Mouse (Mus musculus) embryonic facial prominence, embryonic 15.5 days (tissue): Measurements from ENCODE around the gene Loxl4. TPM values are rescaled to one million over a fixed set of nuclear protein-coding genes. Genes with fewer than 3 reads are reported as not detected.

Source experiments
- ATAC-seq: fragments of 200-750 bp; cut with Nextera tagmentation; 2 replicates; pipeline ENCODE4 v1.8.0; 2017; ENCODE audit warnings: low read depth, moderate TSS enrichment; ENCODE audit not compliant: insufficient number of reproducible peaks, low FRiP score, low TSS enrichment
- H3K27ac ChIP-seq: fragments of 300-500 bp; sonication (generic); replicated peaks from 2 replicates; pipeline ENCODE4 v1.5.1; 2015; ENCODE audit warnings: mild to moderate bottlenecking, inconsistent platforms
- H3K27me3 ChIP-seq: fragments of 300-500 bp; sonication (generic); 2 replicates; pipeline ENCODE4 v1.6.1; 2015; ENCODE audit warnings: inconsistent platforms
- H3K36me3 ChIP-seq: fragments of 300-500 bp; sonication (generic); 2 replicates; pipeline ENCODE4 v1.6.1; 2015; ENCODE audit warnings: mild to moderate bottlenecking, inconsistent platforms
- H3K4me1 ChIP-seq: fragments of 300-500 bp; sonication (generic); 2 replicates; pipeline ENCODE4 v1.6.1; 2015; ENCODE audit warnings: inconsistent platforms
- H3K4me2 ChIP-seq: fragments of 300-500 bp; sonication (generic); replicated peaks from 2 replicates; pipeline ENCODE4 v1.6.1; 2015; ENCODE audit warnings: mild to moderate bottlenecking, inconsistent platforms
- H3K4me3 ChIP-seq: fragments of 300-500 bp; sonication (generic); replicated peaks from 2 replicates; pipeline ENCODE4 v1.5.1; 2015; ENCODE audit warnings: mild to moderate bottlenecking, inconsistent platforms
- H3K9ac ChIP-seq: fragments of 300-500 bp; sonication (generic); 2 replicates; pipeline ENCODE4 v1.6.1; 2015; ENCODE audit warnings: inconsistent platforms
- H3K9me3 ChIP-seq: fragments of 300-500 bp; sonication (generic); replicated peaks from 2 replicates; pipeline ENCODE4 v1.6.1; 2016; ENCODE audit warnings: inconsistent platforms
- WGBS: fragments of 180-500 bp; shearing (Covaris S2); methylation state at CpG from one replicate; pipeline ENCODE4 v1.1.7; 2015; 5-methylcytosine and 5-hydroxymethylcytosine counted together
- polyA plus RNA-seq: library from polyadenylated mRNA; unstranded; fragments of >200 nt; fragmentation: Nextera tagmentation; extraction: Ambion mirVana; gene quantifications from 2 replicates; pipeline ENCODE4 v1.2.1, GENCODE M21; 2015

The Loxl4 gene
- polyA plus RNA-seq, 1 experiment from 2014 or later = 4.5 TPM

GRCm38 (mm10) chr19:42639544-42639943 is 26.9 kb upstream of the Loxl4 start:
- Histone ChIP-seq H3K4me3 (no peak overlapping the region), H3K27ac (no peak overlapping the region), H3K9ac (no peak overlapping the region), H3K27me3 (no peaks in the 10 kb centered on the region), H3K4me2 (no peak overlapping the region), H3K36me3 (no peaks in the 10 kb centered on the region), H3K4me1 (no peaks in the 10 kb centered on the region), H3K9me3 (no peaks in the 10 kb centered on the region)
- 56% methylated on average over 8 of the region's 8 CpGs for WGBS
- no peak for ATAC-seq

- Histone ChIP-seq H3K36me3 (no peaks in the 10 kb centered on the region), H3K27ac (no peak overlapping the region), H3K9ac (no peak overlapping the region), H3K27me3 (no peaks in the 10 kb centered on the region), H3K4me1 (no peaks in the 10 kb centered on the region), H3K4me2 (no peak overlapping the region), H3K9me3 (no peaks in the 10 kb centered on the region), H3K4me3 (no peak overlapping the region)
- ATAC-seq = no peak
- WGBS = 19% methylated on average over 8 of the region's 8 CpGs
These were observed 26.2 kb upstream of the Loxl4 start for GRCm38 (mm10) chr19:42638604-42639481.

DNA sequence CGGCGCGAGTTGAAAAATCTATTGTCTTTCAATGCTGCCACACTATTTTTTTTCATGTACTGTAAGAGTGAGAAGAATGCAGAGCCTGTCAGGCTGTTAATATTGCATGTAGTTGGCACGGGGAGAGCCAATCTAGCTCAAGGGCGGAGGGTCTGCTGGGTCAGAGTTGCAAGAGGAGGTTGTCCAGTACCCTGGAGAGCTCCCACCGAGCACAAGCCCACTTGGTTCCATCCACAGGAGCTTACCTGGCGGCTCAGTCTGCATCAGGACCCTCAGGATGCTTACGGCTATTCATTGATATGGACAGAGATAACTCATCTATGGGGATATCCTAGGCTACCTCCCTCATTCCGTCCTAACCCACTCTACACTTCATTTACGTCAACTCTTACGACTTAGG is 24.0 kb upstream of the Loxl4 start:
- no peaks in the 10 kb centered on the region for H3K9me3 ChIP-seq
- H3K4me2 ChIP-seq = no peak overlapping the region
- 44% methylated on average over 11 of the region's 11 CpGs for WGBS
- ATAC-seq = no peak
- no peak overlapping the region for H3K4me3 ChIP-seq
- peaks cover 6% of the 10 kb centered on the region for H3K4me1 ChIP-seq
- H3K36me3 ChIP-seq = no peaks in the 10 kb centered on the region
- no peaks in the 10 kb centered on the region for H3K27me3 ChIP-seq
- no peak overlapping the region for H3K27ac ChIP-seq
- H3K9ac ChIP-seq = no peak overlapping the region

- Histone ChIP-seq H3K36me3 (no peaks in the 10 kb centered on the region), H3K9ac (no peak overlapping the region), H3K4me3 (no peak overlapping the region), H3K9me3 (no peaks in the 10 kb centered on the region), H3K4me2 (no peak overlapping the region), H3K4me1 (peaks cover 12% of the 10 kb centered on the region), H3K27ac (no peak overlapping the region), H3K27me3 (no peaks in the 10 kb centered on the region)
- no peak for ATAC-seq
- 35% methylated on average over 2 of the region's 2 CpGs for WGBS
These were observed 21.0 kb upstream of the Loxl4 start for GRCm38 (mm10) chr19:42633650-42634049.

DNA sequence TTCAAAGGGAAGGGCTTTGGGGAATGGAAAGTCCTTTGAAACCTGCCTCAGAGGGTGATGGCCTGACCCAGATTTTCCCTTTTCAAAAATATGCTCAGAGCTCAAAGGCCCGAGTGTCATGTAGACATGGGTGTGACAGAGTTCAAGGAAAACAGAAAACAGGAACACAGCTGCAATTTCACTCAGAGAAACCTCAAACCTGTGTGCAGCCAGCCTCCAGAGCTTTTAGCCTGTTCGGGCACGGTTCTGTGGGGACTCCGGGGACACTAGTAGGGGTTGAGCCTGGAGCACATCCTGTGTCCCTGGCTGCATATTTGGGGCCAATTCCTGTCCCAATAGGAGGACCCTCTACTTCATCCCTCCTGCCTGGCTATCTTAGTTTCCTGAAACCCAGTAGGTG is 19.7 kb upstream of the Loxl4 start:
- no peak for ATAC-seq
- Histone ChIP-seq H3K27ac (no peak overlapping the region), H3K4me3 (no peak overlapping the region), H3K36me3 (no peaks in the 10 kb centered on the region), H3K4me2 (no peak overlapping the region), H3K4me1 (peaks cover 12% of the 10 kb centered on the region), H3K27me3 (no peaks in the 10 kb centered on the region), H3K9me3 (no peaks in the 10 kb centered on the region), H3K9ac (no peak overlapping the region)
- WGBS = 63% methylated on average over 4 of the region's 4 CpGs

GRCm38 (mm10) chr19:42631541-42631961 is 18.9 kb upstream of the Loxl4 start:
- no peaks in the 10 kb centered on the region for H3K36me3 ChIP-seq
- H3K4me2 ChIP-seq = peak overlapping the region; percentile 22
- no peak overlapping the region for H3K9ac ChIP-seq
- no peaks in the 10 kb centered on the region for H3K9me3 ChIP-seq
- peaks cover 12% of the 10 kb centered on the region for H3K4me1 ChIP-seq
- no peak for ATAC-seq
- no peaks in the 10 kb centered on the region for H3K27me3 ChIP-seq
- H3K27ac ChIP-seq = no peak overlapping the region
- no peak overlapping the region for H3K4me3 ChIP-seq
- 15% methylated on average over 8 of the region's 8 CpGs for WGBS

- no peak for ATAC-seq
- H3K4me1 ChIP-seq = peaks cover 12% of the 10 kb centered on the region
- no peaks in the 10 kb centered on the region for H3K27me3 ChIP-seq
- no peak overlapping the region for H3K27ac ChIP-seq
- no peak overlapping the region for H3K9ac ChIP-seq
- no peaks in the 10 kb centered on the region for H3K9me3 ChIP-seq
- no peak overlapping the region for H3K4me2 ChIP-seq
- no peaks in the 10 kb centered on the region for H3K36me3 ChIP-seq
- WGBS = 78% methylated on average over 6 of the region's 6 CpGs
- H3K4me3 ChIP-seq = no peak overlapping the region
These were observed 15.5 kb upstream of the Loxl4 start for GRCm38 (mm10) chr19:42628068-42628467.

DNA sequence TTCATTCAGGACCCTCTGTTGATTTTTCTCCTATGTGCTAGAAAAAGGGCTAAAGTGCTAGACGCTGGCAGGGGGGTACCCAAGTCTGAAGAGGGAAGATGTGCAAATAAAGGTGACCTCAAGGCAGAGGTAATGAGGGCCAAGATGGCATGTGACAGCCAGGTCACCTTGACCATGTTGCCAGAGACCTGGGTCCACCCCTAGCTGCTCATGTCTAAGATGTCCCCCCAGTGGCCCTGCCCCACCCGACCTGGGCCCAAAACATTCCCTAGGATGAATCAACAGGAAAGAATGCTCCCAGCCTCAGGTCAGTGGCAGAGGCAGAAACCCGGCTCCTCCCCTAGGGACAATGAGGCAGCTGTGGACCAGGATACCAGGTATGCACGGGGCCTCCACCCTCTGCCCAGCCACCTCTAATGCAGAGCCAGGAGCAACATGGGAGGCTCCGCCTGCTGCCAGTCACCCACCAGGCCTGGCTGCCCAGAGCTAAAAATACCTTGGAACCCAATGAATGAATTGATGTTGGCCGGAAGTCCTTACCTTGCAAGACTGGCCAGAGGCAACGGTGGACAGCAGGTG is 1.1 kb upstream of the Loxl4 start:
- H3K4me3 ChIP-seq = no peak overlapping the region
- peak; percentile 42; the same call in 1 of the 2 replicates for ATAC-seq
- H3K9ac ChIP-seq = no peak overlapping the region
- H3K9me3 ChIP-seq = no peaks in the 10 kb centered on the region
- 65% methylated on average over 7 of the region's 7 CpGs for WGBS
- no peak overlapping the region for H3K4me2 ChIP-seq
- no peak overlapping the region for H3K27ac ChIP-seq
- H3K36me3 ChIP-seq = no peaks in the 10 kb centered on the region
- H3K4me1 ChIP-seq = peaks cover 12% of the 10 kb centered on the region
- H3K27me3 ChIP-seq = peaks cover 10% of the 10 kb centered on the region

DNA sequence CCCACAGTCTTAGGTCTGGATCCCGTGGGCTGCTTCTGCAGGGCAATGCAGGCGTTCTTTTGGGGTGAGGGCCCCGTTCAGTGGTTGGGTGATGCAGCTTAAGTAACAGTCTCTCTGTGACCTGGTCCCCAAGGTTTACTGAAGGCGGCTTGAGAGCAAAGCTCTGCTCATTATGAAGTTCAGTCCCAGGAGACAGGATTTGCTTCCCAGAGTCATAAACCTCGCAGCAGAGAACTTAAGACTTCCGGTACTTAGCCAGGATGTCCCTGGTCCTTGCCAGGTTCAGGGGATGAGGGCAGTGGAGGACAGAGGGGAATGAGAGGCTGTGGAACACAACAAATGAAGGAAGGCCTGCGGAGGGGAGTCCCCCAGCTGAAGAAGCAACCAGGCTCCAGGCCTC is 503 bp upstream of the Loxl4 start:
- peak overlapping the region; percentile 79 for H3K4me2 ChIP-seq
- no peaks in the 10 kb centered on the region for H3K9me3 ChIP-seq
- peak overlapping the region; percentile 45 for H3K4me3 ChIP-seq
- no peak for ATAC-seq
- no peaks in the 10 kb centered on the region for H3K36me3 ChIP-seq
- peaks cover 12% of the 10 kb centered on the region for H3K4me1 ChIP-seq
- peaks cover 10% of the 10 kb centered on the region for H3K27me3 ChIP-seq
- 20% methylated on average over 7 of the region's 7 CpGs for WGBS
- H3K9ac ChIP-seq = peak overlapping the region; percentile 0; the same call in 1 of the 2 replicates
- no peak overlapping the region for H3K27ac ChIP-seq

GRCm38 (mm10) chr19:42611746-42612145 is 867 bp downstream of the Loxl4 start:
- no peaks in the 10 kb centered on the region for H3K36me3 ChIP-seq
- H3K4me1 ChIP-seq = peaks cover 12% of the 10 kb centered on the region
- no peak overlapping the region for H3K4me2 ChIP-seq
- no peak overlapping the region for H3K4me3 ChIP-seq
- H3K9me3 ChIP-seq = no peaks in the 10 kb centered on the region
- H3K27ac ChIP-seq = no peak overlapping the region
- ATAC-seq = no peak
- WGBS = 85% methylated on average over 4 of the region's 4 CpGs
- no peak overlapping the region for H3K9ac ChIP-seq
- H3K27me3 ChIP-seq = peaks cover 10% of the 10 kb centered on the region

DNA sequence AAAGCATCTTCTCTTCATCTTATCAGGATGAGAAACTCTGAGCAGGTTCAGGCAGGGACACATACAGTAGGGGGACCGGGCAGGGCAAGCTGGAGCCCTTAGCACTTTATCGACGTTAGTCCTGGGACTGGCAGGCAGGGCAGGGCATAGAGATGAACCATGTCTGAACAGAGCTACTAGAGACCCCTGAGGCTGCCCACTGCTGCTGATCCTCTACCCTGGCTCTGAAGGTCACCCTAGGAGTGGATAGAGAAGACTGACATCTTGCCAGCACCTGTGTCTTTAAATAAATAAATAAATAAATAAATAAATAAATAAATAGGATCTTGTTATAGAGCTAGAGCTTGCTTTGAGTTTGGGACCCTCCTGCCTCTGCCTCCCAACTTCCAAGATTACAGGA is 2.9 kb downstream of the Loxl4 start:
- Histone ChIP-seq H3K27ac (no peak overlapping the region), H3K4me3 (no peak overlapping the region), H3K36me3 (no peaks in the 10 kb centered on the region), H3K9ac (no peak overlapping the region), H3K4me2 (no peak overlapping the region), H3K27me3 (peaks cover 10% of the 10 kb centered on the region), H3K9me3 (no peaks in the 10 kb centered on the region), H3K4me1 (peaks cover 12% of the 10 kb centered on the region)
- 92% methylated on average over 3 of the region's 3 CpGs for WGBS
- no peak for ATAC-seq
